Mouse (Mus musculus): ENCODE measurements around the gene Sf3b4. TPM values are rescaled to one million over a fixed set of nuclear protein-coding genes. Genes with fewer than 3 reads are reported as not detected.
"Not testable (repeated sequence)": the region's sequence is repeated elsewhere in the genome, so short reads cannot be mapped to it uniquely, and the experiment has no call there.

Sf3b4 gene
- polyA plus RNA-seq, 1 experiment from 2014 or later, result 88.8 TPM

GRCm38 (mm10) chr3:96163040-96163439, 9.1 kb upstream of the Sf3b4 start:
- H3K9me3 ChIP-seq (ENCODE audit: control insufficient read depth, low read length), result no peaks in the 10 kb centered on the region
- no peak for ATAC-seq (ENCODE audit: insufficient number of reproducible peaks, insufficient read depth, low FRiP score, low read depth)
- H3K27ac ChIP-seq (replicated peaks in 1 of 2; ENCODE audit: control insufficient read depth in 1 of 2, insufficient read depth in 1 of 2, low read depth in 2 of 2, low read length in 2 of 2), result no peak overlapping the region
- no peak overlapping the region for H3K9ac ChIP-seq (ENCODE audit: low read length)
- peaks cover 20 to 25% of the 10 kb centered on the region in 2 experiments for H3K4me1 ChIP-seq (ENCODE audit: control insufficient read depth in 2 of 2, insufficient read depth in 2 of 2, low read length in 2 of 2)
- 83% methylated on average over 6 of the region's 6 CpGs for WGBS
- no peaks in the 10 kb centered on the region for H3K27me3 ChIP-seq (ENCODE audit: control insufficient read depth, insufficient read depth, low read length)
- no peaks in the 10 kb centered on the region for H3K36me3 ChIP-seq (ENCODE audit: control insufficient read depth, insufficient read depth, low read length)
- H3K4me2 ChIP-seq (ENCODE audit: low read length), result peak overlapping the region; percentile 94
- H3K4me3 ChIP-seq (ENCODE audit: control insufficient read depth in 1 of 2, insufficient read depth in 1 of 2, low read depth in 1 of 2, low read length in 2 of 2), result no peak overlapping the region

- no peaks in the 10 kb centered on the region for H3K27me3 ChIP-seq (ENCODE audit: control insufficient read depth, insufficient read depth, low read length)
- H3K4me3 ChIP-seq (ENCODE audit: control insufficient read depth in 1 of 2, insufficient read depth in 1 of 2, low read depth in 1 of 2, low read length in 2 of 2), result no peak overlapping the region
- peaks cover under 1% of the 10 kb centered on the region for H3K36me3 ChIP-seq (ENCODE audit: control insufficient read depth, insufficient read depth, low read length)
- H3K27ac ChIP-seq (replicated peaks in 1 of 2; ENCODE audit: control insufficient read depth in 1 of 2, insufficient read depth in 1 of 2, low read depth in 2 of 2, low read length in 2 of 2), result peak overlapping the region; percentile 35 to 44; a peak in 2 of 4 replicates
- no peak overlapping the region for H3K4me2 ChIP-seq (ENCODE audit: low read length)
- H3K9me3 ChIP-seq (ENCODE audit: control insufficient read depth, low read length), result no peaks in the 10 kb centered on the region
- no peak for ATAC-seq (ENCODE audit: insufficient number of reproducible peaks, insufficient read depth, low FRiP score, low read depth)
- 59% methylated on average over 12 of the region's 12 CpGs for WGBS
- peaks cover 13 to 14% of the 10 kb centered on the region in 2 experiments for H3K4me1 ChIP-seq (ENCODE audit: control insufficient read depth in 2 of 2, insufficient read depth in 2 of 2, low read length in 2 of 2)
- H3K9ac ChIP-seq (ENCODE audit: low read length), result no peak overlapping the region
Measured at GRCm38 (mm10) chr3:96168466-96169158, 3.5 kb upstream of the Sf3b4 start.

- ATAC-seq (ENCODE audit: insufficient number of reproducible peaks, insufficient read depth, low FRiP score, low read depth), result no peak
- Histone ChIP-seq H3K4me2 (ENCODE audit: low read length) (no peak overlapping the region), H3K27ac (replicated peaks in 1 of 2; ENCODE audit: control insufficient read depth in 1 of 2, insufficient read depth in 1 of 2, low read depth in 2 of 2, low read length in 2 of 2) (peak overlapping the region in 1 of 2 experiments; percentile 99; a peak in 1 of 4 replicates), H3K9me3 (ENCODE audit: control insufficient read depth, low read length) (no peaks in the 10 kb centered on the region), H3K4me3 (ENCODE audit: control insufficient read depth in 1 of 2, insufficient read depth in 1 of 2, low read depth in 1 of 2, low read length in 2 of 2) (no peak overlapping the region), H3K36me3 (ENCODE audit: control insufficient read depth, insufficient read depth, low read length) (peaks cover 17% of the 10 kb centered on the region), H3K4me1 (ENCODE audit: control insufficient read depth in 2 of 2, insufficient read depth in 2 of 2, low read length in 2 of 2) (peaks cover 14 to 21% of the 10 kb centered on the region in 2 experiments), H3K27me3 (ENCODE audit: control insufficient read depth, insufficient read depth, low read length) (no peaks in the 10 kb centered on the region), H3K9ac (ENCODE audit: low read length) (no peak overlapping the region)
- 88% methylated on average over 4 of the region's 4 CpGs for WGBS
Measured at GRCm38 (mm10) chr3:96170276-96170675, 1.9 kb upstream of the Sf3b4 start.

GRCm38 (mm10) chr3:96170976-96171545, 1.1 kb upstream of the Sf3b4 start:
- H3K4me2 ChIP-seq (ENCODE audit: low read length), result peak overlapping the region; percentile 85
- H3K27ac ChIP-seq (replicated peaks in 1 of 2; ENCODE audit: control insufficient read depth in 1 of 2, insufficient read depth in 1 of 2, low read depth in 2 of 2, low read length in 2 of 2), result peak overlapping the region; percentile 97 to 99
- H3K36me3 ChIP-seq (ENCODE audit: control insufficient read depth, insufficient read depth, low read length), result peaks cover 25% of the 10 kb centered on the region
- H3K9me3 ChIP-seq (ENCODE audit: control insufficient read depth, low read length), result no peaks in the 10 kb centered on the region
- H3K9ac ChIP-seq (ENCODE audit: low read length), result peak overlapping the region; percentile 84
- no peak for ATAC-seq (ENCODE audit: insufficient number of reproducible peaks, insufficient read depth, low FRiP score, low read depth)
- WGBS, result 49% methylated on average over 10 of the region's 10 CpGs
- H3K4me1 ChIP-seq (ENCODE audit: control insufficient read depth in 2 of 2, insufficient read depth in 2 of 2, low read length in 2 of 2), result peaks cover 14 to 21% of the 10 kb centered on the region in 2 experiments
- no peaks in the 10 kb centered on the region for H3K27me3 ChIP-seq (ENCODE audit: control insufficient read depth, insufficient read depth, low read length)
- peak overlapping the region in 1 of 2 experiments; percentile 83; a peak in 2 of 4 replicates for H3K4me3 ChIP-seq (ENCODE audit: control insufficient read depth in 1 of 2, insufficient read depth in 1 of 2, low read depth in 1 of 2, low read length in 2 of 2)

GRCm38 (mm10) chr3:96171583-96172196, 442 bp upstream of the Sf3b4 start:
- Histone ChIP-seq H3K9me3 (ENCODE audit: control insufficient read depth, low read length) (no peaks in the 10 kb centered on the region), H3K36me3 (ENCODE audit: control insufficient read depth, insufficient read depth, low read length) (peaks cover 31% of the 10 kb centered on the region), H3K9ac (ENCODE audit: low read length) (peak overlapping the region; percentile 84), H3K4me3 (ENCODE audit: control insufficient read depth in 1 of 2, insufficient read depth in 1 of 2, low read depth in 1 of 2, low read length in 2 of 2) (peak overlapping the region; percentile 62 to 83), H3K27ac (replicated peaks in 1 of 2; ENCODE audit: control insufficient read depth in 1 of 2, insufficient read depth in 1 of 2, low read depth in 2 of 2, low read length in 2 of 2) (peak overlapping the region; percentile 97 to 99), H3K27me3 (ENCODE audit: control insufficient read depth, insufficient read depth, low read length) (no peaks in the 10 kb centered on the region), H3K4me2 (ENCODE audit: low read length) (peak overlapping the region; percentile 85), H3K4me1 (ENCODE audit: control insufficient read depth in 2 of 2, insufficient read depth in 2 of 2, low read length in 2 of 2) (peaks cover 14 to 21% of the 10 kb centered on the region in 2 experiments)
- 19% methylated on average over 18 of the region's 18 CpGs for WGBS
- ATAC-seq (ENCODE audit: insufficient number of reproducible peaks, insufficient read depth, low FRiP score, low read depth), result no peak

GRCm38 (mm10) chr3:96173185-96173584, 1.1 kb downstream of the Sf3b4 start:
- H3K27ac ChIP-seq (replicated peaks in 1 of 2; ENCODE audit: control insufficient read depth in 1 of 2, insufficient read depth in 1 of 2, low read depth in 2 of 2, low read length in 2 of 2), result no peak overlapping the region
- no peak for ATAC-seq (ENCODE audit: insufficient number of reproducible peaks, insufficient read depth, low FRiP score, low read depth)
- no peaks in the 10 kb centered on the region for H3K27me3 ChIP-seq (ENCODE audit: control insufficient read depth, insufficient read depth, low read length)
- H3K9ac ChIP-seq (ENCODE audit: low read length), result peak overlapping the region; percentile 84
- peaks cover 14 to 21% of the 10 kb centered on the region in 2 experiments for H3K4me1 ChIP-seq (ENCODE audit: control insufficient read depth in 2 of 2, insufficient read depth in 2 of 2, low read length in 2 of 2)
- H3K9me3 ChIP-seq (ENCODE audit: control insufficient read depth, low read length), result no peaks in the 10 kb centered on the region
- peak overlapping the region; percentile 70 to 83 for H3K4me3 ChIP-seq (ENCODE audit: control insufficient read depth in 1 of 2, insufficient read depth in 1 of 2, low read depth in 1 of 2, low read length in 2 of 2)
- 36% methylated on average over 7 of the region's 7 CpGs for WGBS
- peaks cover 46% of the 10 kb centered on the region for H3K36me3 ChIP-seq (ENCODE audit: control insufficient read depth, insufficient read depth, low read length)
- peak overlapping the region; percentile 97 for H3K4me2 ChIP-seq (ENCODE audit: low read length)

- H3K27ac ChIP-seq (replicated peaks in 1 of 2; ENCODE audit: control insufficient read depth in 1 of 2, insufficient read depth in 1 of 2, low read depth in 2 of 2, low read length in 2 of 2); H3K27me3 ChIP-seq (ENCODE audit: control insufficient read depth, insufficient read depth, low read length); H3K9ac ChIP-seq (ENCODE audit: low read length); H3K4me3 ChIP-seq (ENCODE audit: control insufficient read depth in 1 of 2, insufficient read depth in 1 of 2, low read depth in 1 of 2, low read length in 2 of 2); H3K4me2 ChIP-seq (ENCODE audit: low read length); H3K9me3 ChIP-seq (ENCODE audit: control insufficient read depth, low read length); ATAC-seq (ENCODE audit: insufficient number of reproducible peaks, insufficient read depth, low FRiP score, low read depth): not testable (repeated sequence)
- H3K4me1 ChIP-seq (ENCODE audit: control insufficient read depth in 2 of 2, insufficient read depth in 2 of 2, low read length in 2 of 2), result peaks cover 11 to 21% of the 10 kb centered on the region in 2 experiments
- 86% methylated on average over 4 of the region's 4 CpGs for WGBS
- H3K36me3 ChIP-seq (ENCODE audit: control insufficient read depth, insufficient read depth, low read length), result peaks cover 50% of the 10 kb centered on the region
Measured at GRCm38 (mm10) chr3:96174042-96174441, 1.9 kb downstream of the Sf3b4 start.

Measured in heart, embryonic 14.5 days (tissue).